Mouse (Mus musculus): ENCODE measurements around the gene Etv6. TPM values are rescaled to one million over a fixed set of nuclear protein-coding genes. Genes with fewer than 3 reads are reported as not detected.

Etv6 gene
- total RNA-seq, 2 experiments from 2014 or later, result 21.1 to 21.3 TPM

GRCm38 (mm10) chr6:134210675-134211457 lies 175.4 kb downstream of the Etv6 start:
- intact Hi-C loops (cut with DNase I), result no loop called here
- DNase-seq (ENCODE audit: extremely low spot score in 1 of 2, low spot score in 2 of 2), result no peak

DNA sequence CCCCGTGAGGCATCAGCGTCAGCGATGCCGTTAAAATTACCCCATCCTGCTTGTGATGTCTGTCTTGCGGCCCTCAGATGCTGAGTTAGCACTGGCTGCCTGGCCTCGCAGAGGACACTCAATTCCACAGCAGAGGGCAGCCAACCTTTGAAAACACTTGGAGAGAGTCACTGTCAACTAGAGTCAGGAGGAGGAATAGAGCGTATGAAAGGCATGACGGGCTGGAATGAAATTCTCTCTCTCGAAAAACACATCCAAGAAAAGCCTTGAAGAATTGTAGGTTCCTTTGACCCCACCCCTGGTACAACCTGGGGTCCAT lies 175.9 kb downstream of the Etv6 start:
- no peak for DNase-seq (ENCODE audit: extremely low spot score in 1 of 2, low spot score in 2 of 2)
- intact Hi-C loops (cut with DNase I), result no loop called here

GRCm38 (mm10) chr6:134217747-134218146 lies 182.2 kb downstream of the Etv6 start:
- intact Hi-C loops (cut with DNase I), result no loop called here
- DNase-seq (ENCODE audit: extremely low spot score in 1 of 2, low spot score in 2 of 2), result no peak

GRCm38 (mm10) chr6:134218441-134218840 lies 182.9 kb downstream of the Etv6 start:
- no peak for DNase-seq (ENCODE audit: extremely low spot score in 1 of 2, low spot score in 2 of 2)
- intact Hi-C loops (cut with DNase I), result no loop called here

DNA sequence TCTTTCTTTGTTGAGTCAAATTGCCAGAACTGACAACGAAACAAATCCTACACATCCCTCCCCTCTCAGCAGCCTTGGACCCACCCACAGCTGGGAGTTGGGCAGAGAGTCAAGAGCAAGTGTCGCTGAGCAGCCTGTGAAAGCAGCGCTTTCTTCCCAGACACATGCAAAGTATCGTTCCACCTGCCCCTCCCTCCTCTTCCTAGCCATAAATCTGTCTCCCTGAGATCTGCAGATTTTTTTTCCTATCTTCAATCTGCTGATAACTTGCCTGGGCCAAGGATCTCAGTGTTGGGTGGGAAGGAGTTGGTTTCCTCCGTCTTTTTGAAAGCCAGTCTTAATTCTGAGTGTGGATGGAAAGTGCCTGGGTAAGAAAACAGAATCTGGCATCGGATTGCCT lies 183.9 kb downstream of the Etv6 start:
- intact Hi-C loops (cut with DNase I), result no loop called here
- DNase-seq (ENCODE audit: extremely low spot score in 1 of 2, low spot score in 2 of 2), result peak; percentile 73 to 81

- DNase-seq (ENCODE audit: extremely low spot score in 1 of 2, low spot score in 2 of 2), result peak in 1 of 2 experiments; percentile 29
- intact Hi-C loops (cut with DNase I), result no loop called here
Observed at GRCm38 (mm10) chr6:134220209-134220777, 184.8 kb downstream of the Etv6 start.

- no peak for DNase-seq (ENCODE audit: extremely low spot score in 1 of 2, low spot score in 2 of 2)
- intact Hi-C loops (cut with DNase I), result no loop called here
Observed at GRCm38 (mm10) chr6:134222248-134222929, 186.9 kb downstream of the Etv6 start.

- DNase-seq (ENCODE audit: extremely low spot score in 1 of 2, low spot score in 2 of 2), result no peak
- intact Hi-C loops (cut with DNase I), result no loop called here
Observed at GRCm38 (mm10) chr6:134225564-134225963, 190.1 kb downstream of the Etv6 start.

- intact Hi-C loops (cut with DNase I), result no loop called here
- DNase-seq (ENCODE audit: extremely low spot score in 1 of 2, low spot score in 2 of 2), result no peak
Observed at GRCm38 (mm10) chr6:134226349-134227169, 191.1 kb downstream of the Etv6 start.

DNA sequence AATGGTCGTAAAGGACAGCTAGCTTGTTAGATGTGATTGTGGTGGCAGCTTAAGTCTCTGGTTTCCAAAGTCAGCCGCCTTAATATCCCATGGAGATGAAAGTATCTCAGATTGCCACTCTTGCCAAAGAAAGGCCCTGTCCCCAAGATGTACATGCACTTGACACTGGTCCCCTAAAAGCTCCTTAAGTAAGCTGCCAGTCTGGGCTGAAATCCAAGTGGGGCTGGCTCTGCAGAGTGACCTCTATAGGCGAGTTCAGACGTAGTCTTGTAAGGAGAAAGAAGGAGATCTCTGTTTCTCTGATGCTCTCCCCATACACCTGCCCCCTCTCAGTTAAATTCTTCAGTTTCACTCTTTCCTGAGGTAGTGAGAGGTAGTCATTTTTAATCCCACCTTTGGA lies 200.8 kb downstream of the Etv6 start:
- DNase-seq (ENCODE audit: extremely low spot score in 1 of 2, low spot score in 2 of 2), result no peak
- intact Hi-C loops (cut with DNase I), result no loop called here

- intact Hi-C loops (cut with DNase I), result no loop called here
Observed at GRCm38 (mm10) chr6:134238455-134238854, 203.0 kb downstream of the Etv6 start.

DNA sequence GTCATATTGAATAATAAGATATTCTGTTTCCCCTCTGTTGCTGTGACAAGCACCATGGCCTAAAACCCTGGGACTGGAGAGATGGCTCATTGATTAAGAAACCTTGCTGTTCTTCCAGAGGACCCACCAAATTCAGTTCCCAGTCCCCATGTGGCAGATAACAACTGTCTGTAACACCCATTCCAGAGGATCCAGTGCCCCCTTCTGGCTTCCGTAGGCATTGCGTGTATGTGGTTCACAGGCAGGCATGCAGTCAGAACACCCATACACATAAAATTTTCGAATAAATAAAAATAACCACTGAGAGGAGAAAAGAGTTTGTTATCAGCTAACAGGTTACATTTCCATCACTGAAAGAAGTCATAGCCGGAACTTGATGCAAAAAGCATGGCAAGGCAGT lies 205.5 kb downstream of the Etv6 start:
- no peak for DNase-seq (ENCODE audit: extremely low spot score in 1 of 2, low spot score in 2 of 2)
- intact Hi-C loops (cut with DNase I), result no loop called here

More at GRCm38 (mm10) chr6:134238455-134238854, 203.0 kb downstream of the Etv6 start:
- no peak for DNase-seq (ENCODE audit: extremely low spot score in 1 of 2, low spot score in 2 of 2)

DNA sequence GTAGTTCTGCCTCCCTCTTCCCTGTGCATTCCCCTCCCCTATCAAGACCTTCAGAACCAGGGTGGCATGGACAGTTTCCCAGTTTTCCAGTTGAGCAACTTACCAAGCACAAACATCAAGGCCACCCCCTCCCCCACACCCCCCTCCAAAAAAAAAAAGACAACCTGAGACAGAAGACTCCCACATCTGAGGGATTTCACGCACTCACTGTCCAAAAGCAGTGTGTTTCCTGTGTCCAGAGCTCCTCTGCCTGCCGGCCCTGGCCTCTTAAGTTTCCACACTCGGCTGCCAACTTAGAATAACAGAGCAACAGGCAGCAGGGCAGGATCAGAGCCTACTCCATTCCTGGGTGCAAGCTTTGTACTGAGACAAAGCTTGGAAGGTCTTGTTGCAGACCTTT lies 207.6 kb downstream of the Etv6 start:
- intact Hi-C loops (cut with DNase I), result no loop called here
- DNase-seq (ENCODE audit: extremely low spot score in 1 of 2, low spot score in 2 of 2), result no peak

- no peak for DNase-seq (ENCODE audit: extremely low spot score in 1 of 2, low spot score in 2 of 2)
- intact Hi-C loops (cut with DNase I), result no loop called here
Observed at GRCm38 (mm10) chr6:134243546-134243945, 208.0 kb downstream of the Etv6 start.

DNA sequence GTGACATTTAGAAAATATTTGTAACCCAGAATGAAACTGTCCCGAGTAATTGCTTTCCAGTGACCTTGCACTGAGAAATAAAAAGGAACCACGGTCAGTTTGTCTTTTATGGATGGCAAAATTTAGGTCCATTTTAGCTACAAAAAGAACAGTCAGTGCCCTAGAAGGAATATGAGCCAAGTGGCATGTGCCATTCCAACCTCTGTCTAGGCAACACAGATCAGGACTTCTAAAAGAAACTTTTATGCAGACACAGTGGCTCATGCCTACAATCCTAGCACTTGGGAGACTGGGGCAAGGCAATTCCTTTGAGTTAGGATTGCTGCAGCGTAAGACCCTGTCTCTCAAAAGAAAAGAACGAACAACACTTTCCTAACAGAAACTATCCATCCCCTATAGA lies 208.6 kb downstream of the Etv6 start:
- no peak for DNase-seq (ENCODE audit: extremely low spot score in 1 of 2, low spot score in 2 of 2)
- intact Hi-C loops (cut with DNase I), result no loop called here

- intact Hi-C loops (cut with DNase I), result no loop called here
- no peak for DNase-seq (ENCODE audit: extremely low spot score in 1 of 2, low spot score in 2 of 2)
Observed at GRCm38 (mm10) chr6:134246109-134246508, 210.6 kb downstream of the Etv6 start.

GRCm38 (mm10) chr6:134247324-134247723 lies 211.8 kb downstream of the Etv6 start:
- no peak for DNase-seq (ENCODE audit: extremely low spot score in 1 of 2, low spot score in 2 of 2)
- intact Hi-C loops (cut with DNase I), result no loop called here

DNA sequence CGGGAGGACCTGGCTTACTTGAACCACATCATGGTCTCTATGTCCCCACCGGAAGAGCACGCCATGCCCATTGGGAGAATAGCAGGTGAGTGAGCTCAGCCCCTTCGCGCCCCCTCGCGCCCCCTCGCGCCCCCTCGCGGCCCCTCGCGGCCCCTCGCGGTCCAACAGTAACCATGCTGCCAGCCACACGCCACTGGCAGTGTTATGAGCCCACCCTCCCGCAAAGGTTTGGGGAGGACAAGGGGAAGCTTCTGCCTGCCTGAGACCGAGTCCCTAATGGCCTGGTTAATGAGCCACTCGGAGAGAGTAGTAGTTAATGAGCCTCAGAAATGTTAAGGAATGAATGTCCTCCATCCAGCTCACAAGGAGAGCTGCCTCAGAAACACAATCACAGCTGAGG lies 213.2 kb downstream of the Etv6 start:
- DNase-seq (ENCODE audit: extremely low spot score in 1 of 2, low spot score in 2 of 2), result no peak
- intact Hi-C loops (cut with DNase I), result no loop called here

- DNase-seq (ENCODE audit: extremely low spot score in 1 of 2, low spot score in 2 of 2), result no peak
- intact Hi-C loops (cut with DNase I), result no loop called here
Observed at GRCm38 (mm10) chr6:134250764-134251163, 215.3 kb downstream of the Etv6 start.

Measured in left cerebral cortex, postnatal 10 days (tissue).